Mouse (Mus musculus): Measurements from ENCODE around the gene Ttc36.

The Ttc36 gene

DNA sequence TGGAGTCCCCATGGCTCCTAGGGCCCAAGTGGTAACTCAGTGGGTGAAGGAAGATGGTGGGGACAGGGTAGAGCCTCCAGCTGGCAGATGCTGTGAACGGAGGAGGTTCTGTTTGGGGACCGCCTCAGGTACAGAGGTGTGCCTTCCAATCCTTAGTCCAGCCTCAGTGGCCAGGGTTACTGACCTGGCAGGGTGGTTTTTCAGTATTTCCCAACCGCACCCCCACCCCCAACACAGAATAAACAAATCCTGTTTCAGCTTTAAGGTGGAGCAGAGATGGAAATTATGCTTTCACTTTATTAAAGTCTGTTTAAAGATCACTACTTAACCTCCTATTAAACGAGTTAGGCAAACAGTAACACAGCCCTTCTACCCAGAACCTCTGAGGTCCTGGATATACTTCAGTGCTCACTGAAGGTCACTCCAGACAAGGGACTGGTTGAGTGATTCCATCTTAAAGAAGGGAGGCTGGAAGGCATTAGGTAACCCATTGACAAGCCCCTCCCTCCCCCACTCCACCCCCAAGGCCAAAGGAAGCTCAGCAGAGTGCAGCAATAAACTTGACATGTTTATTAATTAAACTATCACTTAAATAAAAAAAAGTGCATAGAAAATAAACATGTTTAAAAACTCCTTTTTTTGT lies at the start of gene Ttc36:
TSS of gene Ttc36 (minus strand) at position 265 of the 643 bp plus-strand sequence.
- DNase-seq (ENCODE audit: low read depth, low spot score) = no peak

- DNase-seq (ENCODE audit: low read depth, low spot score) = no peak
These were observed 44.6 kb upstream of the Ttc36 start for GRCm38 (mm10) chr9:44847446-44847845.

- no peak for DNase-seq (ENCODE audit: low read depth, low spot score)
These were observed 38.4 kb upstream of the Ttc36 start for GRCm38 (mm10) chr9:44841241-44841640.

DNA sequence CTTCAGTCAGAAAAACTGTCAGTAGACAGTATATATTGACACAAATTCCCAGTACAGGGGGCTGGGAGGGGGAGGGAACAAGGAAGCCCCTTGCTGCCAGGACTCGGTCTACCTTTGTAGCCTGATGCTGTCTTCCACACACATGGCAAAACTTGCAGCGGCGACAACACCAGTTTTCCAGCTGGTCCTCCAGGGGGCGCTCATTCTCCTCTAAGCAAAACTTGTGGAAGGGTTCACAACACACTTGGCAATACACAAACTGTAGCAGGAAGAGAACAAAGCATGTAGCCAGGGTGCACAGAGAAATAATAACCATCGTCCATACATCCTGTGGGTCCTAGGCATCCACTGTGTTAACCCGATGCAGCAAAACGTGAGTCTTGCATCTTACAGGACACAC lies 33.6 kb upstream of the Ttc36 start:
- peak; percentile 45 for DNase-seq (ENCODE audit: low read depth, low spot score)

- no peak for DNase-seq (ENCODE audit: low read depth, low spot score)
These were observed 29.5 kb upstream of the Ttc36 start for GRCm38 (mm10) chr9:44832356-44832755.

GRCm38 (mm10) chr9:44830506-44830905 lies 27.6 kb upstream of the Ttc36 start:
- no peak for DNase-seq (ENCODE audit: low read depth, low spot score)

GRCm38 (mm10) chr9:44828944-44829343 lies 26.1 kb upstream of the Ttc36 start:
- no peak for DNase-seq (ENCODE audit: low read depth, low spot score)

DNA sequence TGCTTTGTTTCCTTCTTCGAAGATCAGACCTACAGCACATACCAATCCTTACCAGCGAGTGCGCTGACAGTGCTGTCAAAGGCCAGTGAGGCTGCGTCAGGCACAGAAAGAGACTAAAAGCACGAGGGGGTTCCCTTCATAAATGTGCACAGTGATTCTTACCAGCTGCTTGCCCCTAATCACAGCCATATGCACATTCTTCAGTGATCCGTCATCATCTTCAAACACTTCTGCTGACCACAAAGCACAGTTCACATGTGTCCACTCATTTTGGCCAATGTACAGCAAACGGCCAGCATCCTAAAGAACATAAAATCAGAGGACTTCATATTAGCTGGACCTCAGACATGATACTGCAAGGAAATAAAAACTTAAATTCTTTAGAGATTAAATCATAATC lies 23.8 kb upstream of the Ttc36 start:
- no peak for DNase-seq (ENCODE audit: low read depth, low spot score)

GRCm38 (mm10) chr9:44819920-44820827 lies 17.3 kb upstream of the Ttc36 start:
- DNase-seq (ENCODE audit: low read depth, low spot score) = no peak

DNA sequence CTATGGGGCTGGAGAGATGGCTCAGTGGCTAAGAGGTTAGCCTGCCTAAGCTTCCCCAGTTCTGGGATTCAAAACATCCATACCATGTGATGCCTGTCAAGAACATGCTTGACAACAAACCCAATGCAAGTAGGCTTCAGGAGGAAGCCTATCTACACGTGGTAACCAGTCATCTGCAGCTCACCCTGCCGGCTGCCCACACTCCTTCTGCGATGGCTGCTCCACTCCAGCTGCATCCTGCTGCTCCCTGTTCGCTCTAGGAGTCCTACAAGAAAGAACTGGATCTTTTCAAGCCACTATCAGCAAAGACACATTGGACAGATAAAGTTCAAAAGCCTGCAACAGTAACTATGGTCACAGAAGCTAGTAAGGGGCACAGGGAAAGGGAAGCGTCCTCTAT lies 14.7 kb upstream of the Ttc36 start:
- DNase-seq (ENCODE audit: low read depth, low spot score) = no peak

DNA sequence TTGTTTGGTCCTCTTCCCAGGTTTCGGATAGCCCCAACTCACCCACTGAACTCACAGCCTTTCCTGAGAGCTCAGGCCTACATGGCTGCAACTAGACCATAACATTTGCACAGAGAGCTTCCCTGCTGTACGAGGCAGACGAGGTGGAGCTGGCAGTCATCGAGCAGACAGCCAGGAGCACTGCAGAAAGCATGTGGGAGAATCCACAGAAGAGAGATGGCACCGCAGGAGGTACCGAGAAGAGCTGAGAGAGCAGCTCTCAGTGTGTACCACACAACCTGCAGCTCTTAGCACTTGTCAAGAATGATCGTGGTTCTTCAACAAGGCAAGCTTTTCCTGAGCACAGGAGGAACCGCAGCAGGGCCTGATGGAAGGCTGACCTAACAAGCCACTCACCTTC lies 11.3 kb upstream of the Ttc36 start:
- DNase-seq (ENCODE audit: low read depth, low spot score) = no peak

DNA sequence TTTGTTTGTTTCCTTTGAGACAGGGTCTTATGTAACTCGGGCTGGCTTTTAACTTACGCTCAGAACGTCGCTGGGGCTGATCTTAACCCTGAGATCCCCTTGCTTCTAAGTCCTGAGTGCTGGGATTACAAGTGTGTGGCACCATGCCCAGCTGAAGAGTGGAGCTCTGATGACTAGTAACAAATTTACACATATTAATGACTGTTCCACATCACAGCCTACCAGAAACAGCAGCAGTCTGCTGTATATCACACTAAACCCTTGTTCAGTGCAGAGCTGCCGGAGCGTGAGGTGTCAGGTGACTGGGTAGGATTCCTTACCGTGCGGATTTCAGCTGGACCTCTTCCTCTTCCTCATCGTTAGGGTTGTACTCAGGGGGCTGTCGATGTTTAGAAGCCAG lies 7.4 kb upstream of the Ttc36 start:
- no peak for DNase-seq (ENCODE audit: low read depth, low spot score)

DNA sequence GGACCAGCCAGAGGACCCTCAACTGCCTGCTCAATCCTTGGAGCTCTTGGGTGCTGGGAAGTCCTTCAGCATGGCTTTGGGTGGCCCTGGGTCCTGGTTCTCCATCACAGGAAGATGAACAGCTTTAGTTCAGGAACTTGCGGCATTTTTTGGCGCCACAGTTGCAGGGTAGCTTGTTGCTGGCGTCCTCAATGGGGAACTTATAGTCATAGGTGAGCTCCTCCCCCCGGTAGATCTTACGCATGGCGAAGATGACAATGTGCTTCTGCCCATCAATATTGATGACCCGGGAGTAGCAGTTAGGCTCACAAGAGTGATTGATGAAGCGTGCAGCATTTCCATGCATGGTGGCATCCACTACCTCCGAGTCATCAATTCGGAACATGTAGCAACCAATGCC lies 4.9 kb upstream of the Ttc36 start:
- no peak for DNase-seq (ENCODE audit: low read depth, low spot score)

DNA sequence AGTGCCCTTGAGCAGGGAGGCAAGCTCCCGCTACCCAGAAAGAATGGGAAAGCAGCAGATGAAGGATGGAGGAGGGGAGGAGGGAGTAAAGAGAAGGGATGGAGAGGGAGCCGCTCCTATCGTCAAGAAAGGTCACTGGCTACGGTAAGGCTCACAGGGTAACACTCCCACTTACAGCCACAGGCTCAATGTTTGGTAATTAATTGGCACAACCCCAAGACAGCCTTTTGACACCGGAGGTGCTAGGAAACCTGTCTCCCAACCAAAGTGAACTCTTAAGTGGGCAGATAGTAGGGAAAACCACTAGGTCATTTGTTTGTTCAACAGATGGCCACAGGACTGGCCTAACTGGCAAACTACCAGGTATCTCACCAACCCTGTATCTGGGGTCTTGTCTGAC lies 4.3 kb upstream of the Ttc36 start:
- no peak for DNase-seq (ENCODE audit: low read depth, low spot score)

DNA sequence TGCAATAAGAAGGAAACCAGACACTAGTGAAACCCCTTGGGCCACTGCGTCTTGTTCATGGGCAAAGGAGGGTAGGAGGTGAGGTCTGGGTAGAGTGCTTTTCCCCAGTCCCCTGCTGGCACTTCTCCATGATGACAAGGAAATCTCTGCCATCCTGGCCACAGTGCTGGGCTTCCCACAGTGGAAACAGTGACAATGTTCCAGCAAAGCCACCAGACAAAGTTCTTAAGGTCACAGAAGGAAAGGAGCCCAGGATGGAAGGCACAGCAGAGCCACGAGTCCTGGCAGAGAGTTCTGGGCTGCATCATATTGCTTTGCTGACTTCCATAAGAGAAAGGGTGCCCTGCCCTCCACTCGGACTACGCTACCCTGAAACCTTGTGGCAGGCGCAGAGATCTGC lies 2.7 kb upstream of the Ttc36 start:
- DNase-seq (ENCODE audit: low read depth, low spot score) = no peak

GRCm38 (mm10) chr9:44804678-44805077 lies 1.8 kb upstream of the Ttc36 start:
- no peak for DNase-seq (ENCODE audit: low read depth, low spot score)

GRCm38 (mm10) chr9:44801669-44802068 lies 1.2 kb downstream of the Ttc36 start:
- DNase-seq (ENCODE audit: low read depth, low spot score) = no peak

GRCm38 (mm10) chr9:44799958-44800324 lies 2.9 kb downstream of the Ttc36 start:
- no peak for DNase-seq (ENCODE audit: low read depth, low spot score)

DNA sequence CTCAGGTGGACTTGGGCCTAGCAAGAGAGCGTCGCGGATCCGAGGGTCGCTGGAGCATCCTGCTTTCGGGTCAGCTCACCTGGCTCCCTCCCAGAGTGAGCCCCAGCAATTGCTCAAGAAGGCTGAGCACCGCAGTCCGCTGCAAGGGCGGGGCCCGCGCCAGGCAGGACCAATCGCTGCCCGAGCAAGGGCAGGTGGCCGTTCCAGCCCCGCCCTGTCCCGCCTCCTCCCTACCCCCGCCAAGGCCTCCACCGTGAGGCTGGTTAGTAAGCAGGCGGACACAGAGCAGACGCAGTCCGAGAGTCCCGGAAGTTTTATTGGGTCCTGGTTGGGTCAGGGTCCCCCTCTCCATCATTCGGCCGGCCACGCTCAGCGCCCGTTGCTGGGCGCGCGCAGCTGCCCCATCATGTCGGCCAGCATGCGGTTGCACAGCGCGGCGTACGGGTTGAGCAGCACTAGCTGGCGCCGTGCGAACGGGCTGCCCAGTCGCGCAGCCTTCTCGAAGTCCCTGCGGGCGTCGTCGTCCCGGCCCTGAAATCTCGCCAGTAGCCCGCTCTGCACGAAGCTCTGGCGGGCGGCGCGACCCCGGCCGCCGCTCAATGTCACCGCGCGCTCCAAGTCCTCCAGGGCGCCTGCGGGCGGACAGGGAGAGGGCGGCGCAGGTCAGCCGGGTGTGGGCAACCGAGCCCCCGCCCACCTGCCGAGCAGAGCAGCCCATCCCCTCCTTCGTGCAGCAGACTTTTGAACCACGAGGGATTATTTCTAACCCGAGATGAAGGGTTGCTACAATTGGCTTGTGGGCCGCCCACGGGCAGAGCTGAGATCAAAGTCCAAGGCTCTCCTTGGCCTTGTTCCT lies 3.5 kb downstream of the Ttc36 start, which contains the start of gene Tmem25:
TSS of gene Tmem25 (minus strand) at position 206 of the 856 bp plus-strand sequence.
- peak; percentile 62 for DNase-seq (ENCODE audit: low read depth, low spot score)

DNA sequence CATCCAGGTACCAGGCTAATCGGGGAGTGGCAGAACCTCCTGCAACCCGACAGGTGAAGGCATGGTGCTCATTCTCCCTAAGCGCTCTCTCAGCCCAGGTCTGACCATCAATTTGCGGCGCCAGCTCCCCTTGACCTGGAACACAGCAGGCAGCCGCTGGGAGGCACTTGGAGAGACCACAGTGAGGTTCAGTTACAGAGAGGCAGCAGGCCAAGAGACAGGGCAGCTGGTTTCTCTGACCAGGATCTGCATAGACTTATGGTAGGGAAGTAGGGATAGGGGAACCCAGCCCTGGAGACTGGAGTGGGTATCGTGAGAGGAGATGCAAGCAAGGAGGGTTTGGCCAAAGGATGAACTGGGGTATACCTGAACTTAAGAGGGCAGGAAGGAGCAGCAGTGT lies 4.6 kb downstream of the Ttc36 start:
- DNase-seq (ENCODE audit: low read depth, low spot score) = no peak

GRCm38 (mm10) chr9:44792842-44793241 lies 10.0 kb downstream of the Ttc36 start:
- DNase-seq (ENCODE audit: low read depth, low spot score) = no peak
